Comparison of ENCODE assay signal across 11 mouse cellular contexts in the genomic region with DNA sequence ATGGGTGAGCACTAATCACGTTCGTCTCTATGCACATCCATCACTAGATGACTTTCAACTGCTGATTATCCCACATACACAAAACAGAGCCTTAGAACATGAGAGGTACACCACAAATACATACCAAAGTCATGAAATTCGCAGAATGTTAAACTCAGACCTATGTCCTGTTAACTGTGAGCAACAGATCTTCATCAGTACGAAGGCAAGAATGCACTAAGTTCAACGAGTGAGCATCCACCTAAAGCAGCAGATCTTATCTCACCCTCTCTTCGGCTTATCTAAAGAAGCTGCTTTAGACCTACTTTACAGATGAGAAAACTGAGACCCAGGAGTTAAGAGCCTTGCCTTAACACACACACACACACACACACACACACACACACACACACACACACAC. TPM values are rescaled to one million over a fixed set of nuclear protein-coding genes. Genes with fewer than 3 reads are reported as not detected.
A peak's percentile ranks its signal among the peaks of the same experiment; 100 is the strongest.
DNase-seq lines count a peak whose midpoint lies in the region; ATAC-seq lines count a peak whose summit lies in the region.
"Had no signal": no experiment of that assay in that cellular context is flagged by ENCODE, and none has a peak within 500 bp of the region (broad histone marks: within the 10 kb centered on the region; RNA-seq: fewer than 3 reads in every experiment).

No protein-coding gene starts in this region.

- H3K9me3 ChIP-seq in heart, embryonic 16.5 days (replicated peaks; ENCODE audit: control insufficient read depth, low read length) = no peaks in the 10 kb centered on the region
- H3K9me3 ChIP-seq in midbrain, embryonic 11.5 days (ENCODE audit: control insufficient read depth, low read length) = no peaks in the 10 kb centered on the region
- no peaks in the 10 kb centered on the region for H3K9me3 ChIP-seq in midbrain, embryonic 10.5 days (replicated peaks)
- H3K9me3 ChIP-seq in embryonic facial prominence, embryonic 12.5 days = no peaks in the 10 kb centered on the region
- no peaks in the 10 kb centered on the region for H3K9me3 ChIP-seq in neural tube, embryonic 14.5 days (ENCODE audit: control insufficient read depth, low read length)

- no peaks in the 10 kb centered on the region for H3K36me3 ChIP-seq in heart, embryonic 16.5 days (ENCODE audit: control insufficient read depth, insufficient read depth)
- no peaks in the 10 kb centered on the region for H3K36me3 ChIP-seq in midbrain, embryonic 11.5 days (ENCODE audit: control insufficient read depth, insufficient read depth, low read length)
- H3K36me3 ChIP-seq in midbrain, embryonic 10.5 days = no peaks in the 10 kb centered on the region
- no peaks in the 10 kb centered on the region for H3K36me3 ChIP-seq in embryonic facial prominence, embryonic 12.5 days
- no peaks in the 10 kb centered on the region for H3K36me3 ChIP-seq in neural tube, embryonic 14.5 days (ENCODE audit: control insufficient read depth, insufficient read depth, low read length)

- H3K9ac ChIP-seq in heart, embryonic 16.5 days (ENCODE audit: low read length) = no peak overlapping the region
- no peak overlapping the region for H3K9ac ChIP-seq in midbrain, embryonic 11.5 days (ENCODE audit: low read length)
- H3K9ac ChIP-seq in embryonic facial prominence, embryonic 12.5 days = no peak overlapping the region
- no peak overlapping the region for H3K9ac ChIP-seq in neural tube, embryonic 14.5 days (replicated peaks; ENCODE audit: low read depth, low read length)

- H3K4me2 ChIP-seq in heart, embryonic 16.5 days (ENCODE audit: low read depth, low read length) = peak overlapping the region; percentile 90
- no peak overlapping the region for H3K4me2 ChIP-seq in midbrain, embryonic 11.5 days
- H3K4me2 ChIP-seq in embryonic facial prominence, embryonic 12.5 days (replicated peaks) = peak overlapping the region; percentile 75
- peak overlapping the region; percentile 11; the same call in 1 of the 2 replicates for H3K4me2 ChIP-seq in neural tube, embryonic 14.5 days (ENCODE audit: low read depth, low read length)

- H3K27me3 ChIP-seq in heart, embryonic 16.5 days (ENCODE audit: control insufficient read depth, insufficient read depth, low read length) = no peaks in the 10 kb centered on the region; the same call in 1 of the 2 replicates
- H3K27me3 ChIP-seq in midbrain, embryonic 11.5 days (ENCODE audit: control insufficient read depth, insufficient read depth, low read length) = peaks cover 29% of the 10 kb centered on the region
- H3K27me3 ChIP-seq in midbrain, embryonic 10.5 days (ENCODE audit: low read depth, poor library complexity, severe bottlenecking) = peaks cover 57% of the 10 kb centered on the region
- H3K27me3 ChIP-seq in embryonic facial prominence, embryonic 12.5 days = peaks cover 3% of the 10 kb centered on the region; the same call in 1 of the 2 replicates
- peaks cover 20% of the 10 kb centered on the region for H3K27me3 ChIP-seq in neural tube, embryonic 14.5 days (ENCODE audit: control insufficient read depth, insufficient read depth, low read length)
- H3K27me3 ChIP-seq: Patski had no signal

- no peak overlapping the region for H3K27ac ChIP-seq in heart, embryonic 16.5 days (ENCODE audit: low read length)
- no peak overlapping the region for H3K27ac ChIP-seq in midbrain, embryonic 11.5 days (ENCODE audit: low read depth, low read length)
- no peak overlapping the region for H3K27ac ChIP-seq in midbrain, embryonic 10.5 days (replicated peaks)
- H3K27ac ChIP-seq in embryonic facial prominence, embryonic 12.5 days = no peak overlapping the region
- H3K27ac ChIP-seq in neural tube, embryonic 14.5 days (ENCODE audit: low read depth, low read length) = no peak overlapping the region

- peaks cover 12% of the 10 kb centered on the region for H3K4me1 ChIP-seq in heart, embryonic 16.5 days (ENCODE audit: control insufficient read depth, insufficient read depth, low read length)
- peaks cover 14% of the 10 kb centered on the region for H3K4me1 ChIP-seq in midbrain, embryonic 11.5 days (ENCODE audit: control insufficient read depth, insufficient read depth, low read length)
- H3K4me1 ChIP-seq in midbrain, embryonic 10.5 days = peaks cover 29% of the 10 kb centered on the region
- H3K4me1 ChIP-seq in embryonic facial prominence, embryonic 12.5 days = peaks cover 32% of the 10 kb centered on the region
- H3K4me1 ChIP-seq in neural tube, embryonic 14.5 days (ENCODE audit: control insufficient read depth, insufficient read depth, low read length) = peaks cover 16% of the 10 kb centered on the region; the same call in 1 of the 2 replicates

- 57% methylated on average over 6 of the region's 6 CpGs for WGBS in heart, embryonic 16.5 days
- WGBS in midbrain, embryonic 11.5 days = 82% methylated on average over 6 of the region's 6 CpGs
- WGBS in midbrain, embryonic 10.5 days = 81% methylated on average over 6 of the region's 6 CpGs
- WGBS in embryonic facial prominence, embryonic 12.5 days = 70% methylated on average over 6 of the region's 6 CpGs
- WGBS in neural tube, embryonic 14.5 days = 84% methylated on average over 6 of the region's 6 CpGs

- ATAC-seq in heart, embryonic 16.5 days (replicated peaks; ENCODE audit: extremely low read depth, insufficient read depth, low FRiP score) = no peak
- no peak for ATAC-seq in midbrain, embryonic 11.5 days (ENCODE audit: low FRiP score)
- ATAC-seq in embryonic facial prominence, embryonic 12.5 days (ENCODE audit: insufficient number of reproducible peaks, insufficient read depth, low FRiP score, low TSS enrichment) = no peak
- ATAC-seq in neural tube, embryonic 14.5 days (ENCODE audit: low read depth) = no peak
- ATAC-seq: Patski had no signal

- no peak for DNase-seq in heart, adult 18-20 months
- peak; percentile 75 for DNase-seq in midbrain, embryonic 11.5 days (ENCODE audit: low spot score, missing footprints)
- DNase-seq in midbrain, embryonic 10.5 days (ENCODE audit: low spot score) = no peak
- DNase-seq in adipocyte (ENCODE audit: low spot score) = no peak
- DNase-seq: cerebellum, adult 9-11 months; kidney, adult 18-20 months; right cerebral cortex, postnatal 25 days had no signal

- peak overlapping the region; percentile 76 for H3K4me3 ChIP-seq in heart, embryonic 16.5 days (ENCODE audit: low read length)
- no peak overlapping the region for H3K4me3 ChIP-seq in midbrain, embryonic 11.5 days (ENCODE audit: low read depth, low read length)
- no peak overlapping the region for H3K4me3 ChIP-seq in midbrain, embryonic 10.5 days
- no peak overlapping the region for H3K4me3 ChIP-seq in embryonic facial prominence, embryonic 12.5 days
- no peak overlapping the region for H3K4me3 ChIP-seq in neural tube, embryonic 14.5 days (ENCODE audit: low read depth, low read length)

RNA-seq across cellular contexts. Expression of gene Fli1, which starts 5.0 kb away (rescaled TPM):
- polyA plus RNA-seq in heart, embryonic 16.5 days (2015; fragmentation: Nextera tagmentation; extraction: Ambion mirVana) = 20.1 and 23.4 TPM in 2 replicates
- total RNA-seq in heart, adult 18-20 months (2021) = 10 to 100 TPM; 17.1 to 19.3 TPM
- 12.6 and 12.8 TPM in 2 replicates for polyA plus RNA-seq in midbrain, embryonic 11.5 days (2014; fragmentation: Nextera tagmentation; extraction: Ambion mirVana)
- 13.9 and 17.6 TPM in 2 replicates for polyA plus RNA-seq in midbrain, embryonic 10.5 days (2016; fragmentation: Nextera tagmentation; extraction: Ambion mirVana)
- polyA plus RNA-seq in embryonic facial prominence, embryonic 12.5 days (2016; fragmentation: Nextera tagmentation; extraction: Ambion mirVana) = 39.2 and 40.9 TPM in 2 replicates
- 3.6 and 8.9 TPM in 2 replicates for polyA plus RNA-seq in neural tube, embryonic 14.5 days (2014; fragmentation: Nextera tagmentation; extraction: Ambion mirVana)
